Mouse (Mus musculus) kidney, postnatal 4 days (tissue): ENCODE measurements at regions not wholly inside any gene's neighbourhood (a gene's known extent, or its start where the extent isn't known, plus 50 kb on each side); places are given as distances from the start of the nearest gene placed in this dataset.

Experiments
- DNase-seq, 2 experiments: peaks; one replicate each; pipeline ENCODE4 v3.0.0; 2021; ENCODE audit warnings: mixed read lengths in 2 of 2

DNA sequence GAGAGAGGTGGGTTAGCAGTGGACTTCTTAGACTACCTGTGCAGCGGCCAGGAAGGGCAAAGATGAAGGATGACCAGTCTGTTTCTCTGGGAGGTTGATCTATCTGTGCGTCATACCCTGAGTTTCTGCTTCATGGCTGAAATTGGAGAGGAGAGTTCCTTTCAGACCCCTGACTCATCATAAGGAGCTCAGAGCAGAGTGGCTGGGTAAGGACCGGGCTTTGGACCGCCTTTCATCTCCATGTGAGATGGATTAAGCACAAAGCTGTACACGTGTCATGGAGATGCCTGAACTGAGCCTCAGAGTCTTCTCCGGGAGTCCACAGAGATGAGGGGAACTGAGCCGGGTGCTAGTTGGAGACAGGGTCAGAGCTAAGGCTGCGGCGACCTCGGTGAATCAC is 80.7 kb upstream of the Gm9887 start:
- no peak for DNase-seq

DNA sequence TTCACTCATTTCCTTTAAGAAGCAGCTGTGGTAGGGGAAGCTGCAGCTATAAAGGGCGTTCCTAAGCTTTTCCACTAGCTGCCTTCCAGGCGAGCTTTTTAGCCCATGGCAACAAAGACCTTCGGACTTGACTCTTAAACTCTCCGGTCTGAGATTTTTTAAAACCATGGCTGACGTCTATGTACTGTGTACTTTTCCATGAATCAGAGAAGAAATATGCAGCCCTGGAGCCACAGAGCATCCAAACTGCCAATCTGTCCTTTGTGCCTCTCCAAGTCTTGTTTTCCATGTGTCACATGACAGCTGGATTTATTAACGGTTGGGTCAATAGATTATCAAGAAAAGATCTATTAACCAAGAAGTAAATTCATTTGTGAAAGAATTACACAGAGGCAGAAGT is 78.9 kb upstream of the Gm9887 start:
- DNase-seq, result peak in 1 of 2 experiments; percentile 63

DNA sequence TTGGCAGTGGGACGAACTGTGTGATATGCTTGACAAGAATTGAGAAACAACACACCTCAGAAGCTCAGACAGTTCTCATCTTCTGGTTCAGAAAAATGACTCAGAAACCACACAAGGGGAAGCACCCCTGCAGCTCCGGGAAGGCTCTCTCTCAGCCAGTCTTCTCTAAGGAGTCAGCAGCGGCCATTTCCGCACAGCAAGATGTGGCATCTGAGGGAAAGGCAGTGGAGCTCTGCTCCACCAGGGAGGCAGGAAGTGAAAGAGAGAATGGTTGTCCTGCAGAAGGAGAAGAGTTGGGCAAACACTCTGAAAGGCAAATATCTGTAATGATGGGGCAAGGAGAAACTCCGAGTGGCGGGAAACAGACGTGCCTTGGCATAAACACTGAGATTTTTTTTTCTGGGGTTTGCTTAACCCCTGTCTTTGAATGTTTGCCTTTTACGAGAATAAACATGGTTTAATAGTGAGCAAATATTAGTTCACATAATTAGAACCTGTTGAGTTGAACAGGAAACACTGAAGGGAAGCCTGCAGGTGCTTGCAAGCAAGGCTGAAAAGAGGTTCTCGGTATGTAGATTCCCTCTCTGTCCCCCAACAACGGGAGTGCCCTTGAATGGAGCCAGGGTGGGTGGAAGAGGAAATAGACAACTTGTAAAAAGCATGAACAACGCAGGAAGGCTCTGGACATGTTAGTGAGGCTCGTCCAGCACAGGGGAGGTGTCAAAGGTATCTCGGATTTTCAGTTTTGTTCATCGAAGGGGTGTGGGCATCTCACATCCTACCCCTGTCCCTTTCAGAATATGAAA is 75.9 kb upstream of the Gm9887 start:
- peak; percentile 41 to 58 for DNase-seq

DNA sequence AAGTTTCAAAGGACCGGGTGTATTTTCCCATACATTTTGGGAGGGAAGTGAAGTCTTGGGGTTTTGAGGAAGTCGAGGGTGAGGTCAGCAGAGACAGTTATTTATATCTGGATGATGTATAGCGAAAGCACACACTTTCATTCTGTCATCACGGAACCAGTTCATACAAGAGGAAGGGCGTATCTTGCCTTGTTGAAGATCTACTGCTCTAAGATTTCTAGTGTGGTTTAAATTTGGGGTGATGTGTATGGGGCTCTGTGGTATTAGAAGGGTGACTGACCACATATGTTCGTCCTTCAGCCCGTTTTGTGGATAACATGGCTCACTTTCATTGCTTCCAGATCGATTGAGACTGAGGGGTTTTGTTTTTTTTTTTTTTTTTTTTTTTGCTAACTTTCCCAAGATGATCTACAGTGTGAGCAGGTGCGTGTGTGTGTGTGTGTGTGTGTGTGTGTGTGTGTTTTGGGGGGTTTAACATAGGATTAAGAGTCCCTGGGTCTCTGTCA is 75.1 kb upstream of the Gm9887 start:
- DNase-seq, result no peak

DNA sequence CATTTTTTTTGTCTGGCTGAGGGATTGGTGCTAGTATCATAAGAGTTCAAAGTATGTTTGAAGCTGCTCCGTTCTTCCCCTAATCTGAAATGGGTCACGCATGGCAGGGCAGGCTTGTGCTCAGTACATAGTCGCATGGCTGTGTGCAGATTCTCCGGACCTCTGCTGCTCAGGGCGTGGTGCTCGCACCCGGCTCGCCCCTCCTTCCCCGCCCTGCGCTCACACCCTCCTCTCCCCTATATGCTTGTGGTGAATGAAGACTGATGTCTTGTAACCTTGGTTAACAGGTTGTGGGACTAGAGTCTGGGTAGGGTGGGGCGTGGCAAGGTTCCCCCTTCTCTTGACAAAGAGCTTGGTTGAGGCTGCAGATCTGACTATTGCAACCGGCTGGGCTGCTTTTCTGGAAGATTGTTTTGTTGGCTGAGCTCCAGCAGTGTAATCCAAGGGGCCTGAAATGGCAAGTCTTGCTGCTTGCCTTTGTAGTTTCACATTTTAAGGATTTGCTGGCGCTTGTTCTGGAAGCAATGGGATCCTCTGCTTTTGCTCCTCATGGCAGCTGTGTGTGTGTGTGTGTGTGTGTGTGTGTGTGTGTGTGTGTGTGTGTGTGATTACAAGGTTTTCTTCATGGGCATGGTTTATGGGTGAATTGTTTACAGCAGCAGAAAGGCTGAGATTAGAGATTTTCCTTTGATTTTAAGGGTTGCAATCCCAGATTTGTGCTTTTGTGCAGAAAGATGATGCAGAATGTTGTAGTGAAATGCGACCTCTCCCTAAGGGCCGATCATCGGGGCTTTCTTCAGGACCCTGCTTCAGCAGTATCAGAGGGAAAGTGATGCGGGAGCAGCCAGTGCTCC is 74.4 kb upstream of the Gm9887 start:
- peak; percentile 75 to 85 for DNase-seq

DNA sequence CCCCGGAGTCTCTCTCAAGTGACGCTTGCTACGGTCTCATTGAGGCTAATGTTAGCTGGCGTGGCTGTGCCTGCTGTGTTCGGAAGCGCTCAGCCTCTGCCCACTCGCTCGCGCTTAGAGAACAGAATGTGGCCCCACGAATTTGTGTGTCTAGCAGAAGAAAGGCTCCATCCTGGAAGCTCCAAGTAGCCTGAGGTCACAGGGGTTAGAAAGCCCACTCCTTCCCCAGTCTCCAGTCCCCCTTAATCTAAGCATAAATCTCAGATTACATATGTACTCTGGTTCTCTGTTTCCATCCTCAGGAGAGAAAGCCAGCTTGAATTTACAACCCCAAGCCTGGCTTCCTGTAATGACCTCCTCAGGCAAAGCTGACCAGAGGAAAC is 73.8 kb upstream of the Gm9887 start:
- DNase-seq, result peak in 1 of 2 experiments; percentile 53

DNA sequence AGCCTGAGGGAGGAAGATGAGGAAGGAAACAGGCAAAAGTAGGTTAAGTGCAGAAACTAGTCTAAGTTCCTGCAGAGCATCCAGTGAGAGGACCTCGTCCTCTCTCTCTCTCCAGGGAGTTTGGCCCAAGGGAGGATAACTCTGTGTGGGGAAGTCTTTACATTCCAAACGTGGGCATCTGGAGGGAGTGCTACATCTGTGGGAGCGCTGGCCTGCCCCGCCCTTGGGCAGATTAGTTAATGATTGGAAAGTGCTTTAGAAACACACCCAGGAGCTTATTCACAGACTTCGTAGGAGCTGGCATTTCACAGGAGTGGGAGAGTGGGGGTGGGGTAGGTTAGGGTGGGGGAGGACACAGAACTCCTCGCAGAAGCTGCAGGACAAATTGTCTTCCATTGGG is 70.1 kb upstream of the Gm9887 start:
- peak; percentile 51 to 72 for DNase-seq

DNA sequence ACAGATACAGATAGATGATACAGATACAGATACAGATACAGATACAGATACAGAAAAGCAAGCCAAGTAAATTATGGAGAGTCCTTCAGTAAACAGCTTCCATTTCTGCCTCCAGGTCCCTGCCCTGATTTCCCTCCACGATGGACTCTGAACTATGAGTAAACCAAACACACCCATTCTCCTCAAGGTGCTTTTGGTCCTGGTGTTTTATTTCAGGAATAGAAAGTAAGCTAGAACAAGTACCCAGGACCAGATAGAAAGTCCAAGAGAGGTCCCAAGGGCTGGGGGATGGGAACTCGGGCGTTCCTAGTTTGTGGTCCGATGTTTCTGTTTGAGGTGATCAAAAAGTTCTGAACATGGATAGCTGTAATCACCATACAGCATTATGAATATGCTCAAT is 69.5 kb upstream of the Gm9887 start:
- no peak for DNase-seq

DNA sequence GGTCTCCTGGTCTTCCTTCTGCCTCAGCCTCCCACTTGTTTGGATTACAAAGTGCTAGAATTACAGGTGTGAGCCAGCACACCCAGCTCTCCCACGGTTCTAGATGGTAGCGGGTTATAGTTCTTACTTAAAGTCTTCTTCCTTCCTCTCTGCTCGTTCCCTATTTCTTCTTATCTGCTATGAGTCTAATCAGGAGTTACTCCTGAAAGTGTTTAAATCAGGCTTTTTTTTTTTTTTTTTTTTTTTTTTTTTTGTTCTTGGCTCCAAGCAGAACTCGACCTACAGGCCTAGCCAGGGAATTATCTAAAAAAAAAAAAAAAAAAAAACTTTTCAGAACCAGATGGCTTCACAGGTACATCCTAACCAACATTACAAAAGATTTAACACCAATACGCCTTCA is 66.0 kb upstream of the Gm9887 start:
- no peak for DNase-seq

DNA sequence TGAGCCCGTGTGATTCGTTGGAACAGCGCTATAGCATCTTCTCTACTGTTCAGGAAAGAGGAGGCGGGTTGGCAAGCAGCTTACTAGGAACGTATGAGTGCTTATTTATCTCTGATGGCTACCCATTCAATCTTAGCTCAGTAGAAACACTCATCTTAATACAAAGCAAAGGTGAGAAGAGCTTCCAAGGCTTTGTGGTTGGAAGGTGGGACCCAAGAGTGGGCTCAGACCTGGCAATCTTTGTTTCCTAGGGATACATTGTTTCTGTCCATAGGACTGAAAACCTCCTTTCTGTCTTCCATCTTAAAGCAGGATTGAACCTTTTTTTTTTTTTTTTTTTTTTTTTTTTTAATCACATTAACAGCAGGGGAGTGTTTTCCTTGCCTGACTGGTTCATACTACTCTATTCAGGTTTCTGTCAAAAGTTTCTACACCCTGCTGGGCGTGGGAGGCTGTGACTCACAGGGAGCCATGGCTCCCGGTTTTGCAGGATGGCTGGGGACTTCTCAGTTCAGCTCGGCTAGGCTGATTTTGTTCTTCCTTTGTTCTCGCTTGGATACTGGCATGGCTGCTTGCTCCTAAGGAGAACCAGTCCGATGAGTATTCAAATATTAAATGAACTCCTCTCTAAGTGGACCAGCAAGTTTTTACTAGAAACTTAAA is 64.7 kb upstream of the Gm9887 start:
- peak; percentile 63 to 72 for DNase-seq

DNA sequence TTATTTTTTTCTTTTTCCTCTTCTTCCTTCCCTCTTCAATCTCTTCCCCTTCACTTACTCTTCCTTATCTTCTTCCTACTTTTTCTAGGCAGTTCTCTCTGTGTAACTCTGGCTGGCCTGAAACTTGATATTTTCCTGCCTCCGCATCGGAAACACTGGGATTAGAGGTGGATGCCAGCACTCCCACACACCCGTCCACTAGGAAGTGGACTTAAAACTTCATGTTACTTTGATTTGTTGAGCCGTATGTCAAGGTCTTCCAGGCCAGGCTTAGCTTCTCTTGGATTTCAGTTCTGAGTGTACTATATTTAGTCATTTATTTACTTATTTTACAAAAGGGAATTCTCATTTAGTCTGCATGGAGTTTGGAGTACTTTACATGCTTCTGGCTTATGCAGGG is 62.1 kb upstream of the Gm9887 start:
- DNase-seq, result peak; percentile 44 to 59

DNA sequence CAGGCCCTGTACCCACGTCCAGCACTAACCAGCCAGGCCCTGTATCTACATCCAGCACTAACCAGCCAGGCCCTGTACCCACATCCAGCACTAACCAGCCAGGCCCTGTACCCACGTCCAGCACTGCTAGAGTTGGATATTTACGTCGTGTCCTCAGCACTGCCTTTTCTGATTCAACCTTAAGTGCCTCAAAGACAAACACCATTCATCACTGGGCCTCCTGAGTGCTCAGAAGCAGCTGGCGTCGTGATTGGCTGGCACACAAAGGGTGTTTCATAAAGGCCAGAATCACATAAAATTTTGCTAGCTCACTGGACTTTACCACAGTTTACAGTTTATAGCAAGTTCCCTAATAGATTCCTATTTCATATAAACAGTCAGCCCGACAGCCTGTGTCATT is 59.8 kb upstream of the Gm9887 start:
- DNase-seq, result no peak

DNA sequence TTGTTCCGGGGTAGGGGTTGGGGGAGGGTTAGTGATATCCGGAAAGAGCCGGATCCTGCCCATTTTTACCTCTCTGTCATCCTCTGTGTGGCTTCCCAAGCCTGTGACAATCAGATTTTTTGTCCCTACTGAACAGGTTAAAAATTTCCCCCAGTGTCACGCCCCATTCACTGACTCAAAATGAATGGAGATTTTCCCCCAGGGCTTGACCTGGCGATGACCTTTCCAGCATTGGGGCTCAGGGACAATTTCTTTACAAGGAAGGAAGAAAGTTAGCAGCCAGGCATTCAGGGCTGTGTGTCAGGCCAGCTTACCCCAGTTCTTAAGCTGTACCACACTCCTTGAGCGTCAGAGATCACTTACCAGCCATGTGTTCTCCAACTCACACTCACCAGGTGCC is 55.9 kb upstream of the Gm9887 start:
- peak in 1 of 2 experiments; percentile 26 for DNase-seq

DNA sequence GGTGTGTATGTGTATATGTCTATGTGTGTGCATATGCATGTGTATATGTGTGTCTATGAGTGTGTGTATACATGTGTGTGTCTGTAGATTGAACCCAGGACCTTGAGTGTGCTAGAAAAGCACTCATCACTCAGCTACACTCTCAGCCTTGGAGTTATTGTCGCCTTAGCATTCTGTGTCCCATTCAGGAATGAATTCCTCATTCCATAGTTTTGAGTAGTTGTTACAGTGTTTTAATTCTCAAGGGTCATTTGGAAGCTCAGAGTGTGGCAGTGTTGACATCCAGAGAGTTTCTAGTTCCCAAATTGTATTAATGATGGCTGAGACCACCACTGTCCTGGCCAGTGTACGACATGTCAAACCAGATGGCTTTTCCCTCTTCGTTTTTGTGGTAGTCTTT is 53.4 kb upstream of the Gm9887 start:
- DNase-seq, result no peak

DNA sequence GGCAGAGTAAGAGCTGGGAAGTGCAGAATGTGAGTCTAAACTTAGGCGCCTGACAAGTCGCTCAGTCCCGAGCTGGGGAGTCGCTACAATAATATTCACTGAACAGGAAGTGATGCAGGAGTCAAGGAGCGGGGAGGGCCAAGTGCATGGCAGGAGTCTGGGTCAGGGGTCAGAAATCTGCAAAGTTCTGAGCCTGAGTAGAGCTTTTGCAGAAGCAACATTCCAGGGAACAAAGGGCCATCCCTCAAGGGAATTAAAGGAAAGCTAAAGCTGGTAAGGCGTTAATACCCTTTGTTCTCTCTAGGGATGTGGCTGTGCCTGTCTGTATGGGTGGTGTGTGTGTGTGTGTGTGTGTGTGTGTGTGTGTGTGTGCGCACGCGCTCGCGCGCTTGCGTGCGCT is 52.7 kb upstream of the Gm9887 start:
- peak; percentile 42 to 73 for DNase-seq
